Mouse (Mus musculus) testis, adult 2 months (tissue): ENCODE data around the gene Cercam.
A peak's percentile ranks its signal among the peaks of the same experiment; 100 is the strongest.

ENCODE experiments used
- CTCF ChIP-seq: fragments of 200-500 bp; IDR thresholded peaks from 2 replicates; pipeline ENCODE4 v1.5.1; 2012; ENCODE audit warnings: low read depth, mild to moderate bottlenecking, inconsistent platforms, low read length, moderate library complexity; ENCODE audit not compliant: control insufficient read depth, insufficient read depth, insufficient replicate concordance
- POLR2A ChIP-seq: fragments of 200-500 bp; IDR thresholded peaks from 2 replicates; pipeline ENCODE4 v1.6.1; 2012; ENCODE audit warnings: low read depth, mild to moderate bottlenecking, inconsistent platforms, low read length, moderate library complexity; ENCODE audit not compliant: control insufficient read depth

GRCm38 (mm10) chr2:29889991-29890833 is 21.2 kb downstream of the Cercam start:
- TF ChIP-seq CTCF (peak; percentile 44; the same call in 1 of the 2 replicates), POLR2A (no peak)
